Mouse (Mus musculus): Measurements from ENCODE around the gene Rapgef4. TPM values are rescaled to one million over a fixed set of nuclear protein-coding genes. Genes with fewer than 3 reads are reported as not detected.

Rapgef4 gene
- polyA plus RNA-seq (2012; rRNA removed): 40.9 and 45.0 TPM in 2 replicates

GRCm38 (mm10) chr2:71980771-71981342 lies at the start of gene Rapgef4:
Rapgef4 (plus strand) TSS chr2:71981240.

GRCm38 (mm10) chr2:72285256-72285887 lies 304.3 kb downstream of the Rapgef4 start, which contains the start of gene Map3k20:
Map3k20 (plus strand) TSS chr2:72285637.

Other genes with a start within 250 kb of the Rapgef4 start
- 26.2 and 31.8 TPM in 2 replicates for gene Itga6, start 235.6 kb upstream of the Rapgef4 start, polyA plus RNA-seq (2012; rRNA removed)
- 22.2 and 23.1 TPM in 2 replicates for gene Pdk1, start 108.0 kb upstream of the Rapgef4 start, polyA plus RNA-seq (2012; rRNA removed)

Measured in central nervous system, embryonic 18 days (tissue).